Mouse (Mus musculus): ENCODE data around the gene Oxnad1. TPM values are rescaled to one million over a fixed set of nuclear protein-coding genes. Genes with fewer than 3 reads are reported as not detected.
"Not testable (repeated sequence)": the region's sequence is repeated elsewhere in the genome, so short reads cannot be mapped to it uniquely, and the experiment has no call there.

Oxnad1 gene
- polyA plus RNA-seq, 1 experiment from 2014 or later: 12.6 TPM

GRCm38 (mm10) chr14:32121920-32122315 lies 36.7 kb downstream of the Oxnad1 start:
- ATAC-seq (ENCODE audit: low FRiP score) (no peak), DNase-seq (ENCODE audit: low spot score) (peak; percentile 19)
- Histone ChIP-seq H3K9me3 (ENCODE audit: control insufficient read depth, low read length) (no peaks in the 10 kb centered on the region), H3K4me1 (replicated peaks; ENCODE audit: control insufficient read depth, insufficient read depth, low read length) (no peaks in the 10 kb centered on the region), H3K36me3 (ENCODE audit: control insufficient read depth, insufficient read depth, low read length) (no peaks in the 10 kb centered on the region), H3K4me2 (replicated peaks; ENCODE audit: low read depth, low read length) (no peak overlapping the region), H3K27me3 (ENCODE audit: control insufficient read depth, insufficient read depth, low read length) (no peaks in the 10 kb centered on the region), H3K4me3 (ENCODE audit: low read depth, low read length) (no peak overlapping the region), H3K9ac (ENCODE audit: low read depth, low read length) (no peak overlapping the region), H3K27ac (ENCODE audit: low read depth, low read length) (no peak overlapping the region)
- 58% methylated on average over 2 of the region's 2 CpGs for WGBS

GRCm38 (mm10) chr14:32124261-32124660 lies 39.1 kb downstream of the Oxnad1 start:
- ATAC-seq (ENCODE audit: low FRiP score) (no peak), DNase-seq (ENCODE audit: low spot score) (no peak)
- 68% methylated on average over 3 of the region's 3 CpGs for WGBS
- Histone ChIP-seq H3K4me2 (replicated peaks; ENCODE audit: low read depth, low read length) (no peak overlapping the region), H3K27me3 (ENCODE audit: control insufficient read depth, insufficient read depth, low read length) (no peaks in the 10 kb centered on the region), H3K4me1 (replicated peaks; ENCODE audit: control insufficient read depth, insufficient read depth, low read length) (no peaks in the 10 kb centered on the region), H3K9ac (ENCODE audit: low read depth, low read length) (no peak overlapping the region), H3K27ac (ENCODE audit: low read depth, low read length) (no peak overlapping the region), H3K9me3 (ENCODE audit: control insufficient read depth, low read length) (no peaks in the 10 kb centered on the region), H3K36me3 (ENCODE audit: control insufficient read depth, insufficient read depth, low read length) (no peaks in the 10 kb centered on the region), H3K4me3 (ENCODE audit: low read depth, low read length) (no peak overlapping the region)

- H3K4me1 ChIP-seq (replicated peaks; ENCODE audit: control insufficient read depth, insufficient read depth, low read length); H3K36me3 ChIP-seq (ENCODE audit: control insufficient read depth, insufficient read depth, low read length); H3K9me3 ChIP-seq (ENCODE audit: control insufficient read depth, low read length); H3K27ac ChIP-seq (ENCODE audit: low read depth, low read length); DNase-seq (ENCODE audit: low spot score); H3K4me2 ChIP-seq (replicated peaks; ENCODE audit: low read depth, low read length); H3K9ac ChIP-seq (ENCODE audit: low read depth, low read length); H3K4me3 ChIP-seq (ENCODE audit: low read depth, low read length); H3K27me3 ChIP-seq (ENCODE audit: control insufficient read depth, insufficient read depth, low read length); ATAC-seq (ENCODE audit: low FRiP score): not testable (repeated sequence)
- 85% methylated on average over 5 of the region's 5 CpGs for WGBS
Observed at GRCm38 (mm10) chr14:32125256-32125655, 40.1 kb downstream of the Oxnad1 start.

GRCm38 (mm10) chr14:32128409-32128808 lies 43.2 kb downstream of the Oxnad1 start:
- H3K9me3 ChIP-seq (ENCODE audit: control insufficient read depth, low read length): no peaks in the 10 kb centered on the region
- H3K36me3 ChIP-seq (ENCODE audit: control insufficient read depth, insufficient read depth, low read length): no peaks in the 10 kb centered on the region
- no peak overlapping the region for H3K4me2 ChIP-seq (replicated peaks; ENCODE audit: low read depth, low read length)
- 83% methylated on average over 5 of the region's 5 CpGs for WGBS
- DNase-seq (ENCODE audit: low spot score): no peak
- no peak overlapping the region for H3K9ac ChIP-seq (ENCODE audit: low read depth, low read length)
- H3K4me1 ChIP-seq (replicated peaks; ENCODE audit: control insufficient read depth, insufficient read depth, low read length): no peaks in the 10 kb centered on the region
- H3K27me3 ChIP-seq (ENCODE audit: control insufficient read depth, insufficient read depth, low read length): no peaks in the 10 kb centered on the region
- no peak for ATAC-seq (ENCODE audit: low FRiP score)
- no peak overlapping the region for H3K27ac ChIP-seq (ENCODE audit: low read depth, low read length)
- H3K4me3 ChIP-seq (ENCODE audit: low read depth, low read length): no peak overlapping the region

GRCm38 (mm10) chr14:32131836-32132235 lies 46.7 kb downstream of the Oxnad1 start:
- ATAC-seq (ENCODE audit: low FRiP score): no peak
- Histone ChIP-seq H3K36me3 (ENCODE audit: control insufficient read depth, insufficient read depth, low read length) (no peaks in the 10 kb centered on the region), H3K9ac (ENCODE audit: low read depth, low read length) (no peak overlapping the region), H3K27ac (ENCODE audit: low read depth, low read length) (no peak overlapping the region), H3K4me2 (replicated peaks; ENCODE audit: low read depth, low read length) (no peak overlapping the region), H3K4me1 (replicated peaks; ENCODE audit: control insufficient read depth, insufficient read depth, low read length) (no peaks in the 10 kb centered on the region), H3K27me3 (ENCODE audit: control insufficient read depth, insufficient read depth, low read length) (no peaks in the 10 kb centered on the region), H3K4me3 (ENCODE audit: low read depth, low read length) (no peak overlapping the region), H3K9me3 (ENCODE audit: control insufficient read depth, low read length) (no peaks in the 10 kb centered on the region)
- WGBS: 89% methylated on average over 4 of the region's 4 CpGs
- no peak for DNase-seq (ENCODE audit: low spot score)

GRCm38 (mm10) chr14:32134293-32134692 lies 49.1 kb downstream of the Oxnad1 start:
- WGBS: 90% methylated on average over 2 of the region's 2 CpGs
- no peak overlapping the region for H3K4me2 ChIP-seq (replicated peaks; ENCODE audit: low read depth, low read length)
- no peak overlapping the region for H3K4me3 ChIP-seq (ENCODE audit: low read depth, low read length)
- H3K9me3 ChIP-seq (ENCODE audit: control insufficient read depth, low read length): no peaks in the 10 kb centered on the region
- ATAC-seq (ENCODE audit: low FRiP score) (no peak), DNase-seq (ENCODE audit: low spot score) (no peak)
- no peaks in the 10 kb centered on the region for H3K27me3 ChIP-seq (ENCODE audit: control insufficient read depth, insufficient read depth, low read length)
- no peaks in the 10 kb centered on the region for H3K4me1 ChIP-seq (replicated peaks; ENCODE audit: control insufficient read depth, insufficient read depth, low read length)
- H3K27ac ChIP-seq (ENCODE audit: low read depth, low read length): no peak overlapping the region
- H3K9ac ChIP-seq (ENCODE audit: low read depth, low read length): no peak overlapping the region
- no peaks in the 10 kb centered on the region for H3K36me3 ChIP-seq (ENCODE audit: control insufficient read depth, insufficient read depth, low read length)

- not testable (repeated sequence) for H3K4me3 ChIP-seq (ENCODE audit: low read depth, low read length); H3K9me3 ChIP-seq (ENCODE audit: control insufficient read depth, low read length); H3K9ac ChIP-seq (ENCODE audit: low read depth, low read length); H3K27me3 ChIP-seq (ENCODE audit: control insufficient read depth, insufficient read depth, low read length); H3K27ac ChIP-seq (ENCODE audit: low read depth, low read length); ATAC-seq (ENCODE audit: low FRiP score); H3K4me1 ChIP-seq (replicated peaks; ENCODE audit: control insufficient read depth, insufficient read depth, low read length); DNase-seq (ENCODE audit: low spot score); H3K4me2 ChIP-seq (replicated peaks; ENCODE audit: low read depth, low read length); H3K36me3 ChIP-seq (ENCODE audit: control insufficient read depth, insufficient read depth, low read length)
- WGBS: 70% methylated on average over 3 of the region's 3 CpGs
Observed at GRCm38 (mm10) chr14:32136467-32136866, 51.3 kb downstream of the Oxnad1 start.

GRCm38 (mm10) chr14:32140359-32140965 lies 55.3 kb downstream of the Oxnad1 start:
- no peak overlapping the region for H3K27ac ChIP-seq (ENCODE audit: low read depth, low read length)
- DNase-seq (ENCODE audit: low spot score): no peak
- no peak overlapping the region for H3K4me3 ChIP-seq (ENCODE audit: low read depth, low read length)
- no peaks in the 10 kb centered on the region for H3K27me3 ChIP-seq (ENCODE audit: control insufficient read depth, insufficient read depth, low read length)
- H3K4me1 ChIP-seq (replicated peaks; ENCODE audit: control insufficient read depth, insufficient read depth, low read length): no peaks in the 10 kb centered on the region
- H3K4me2 ChIP-seq (replicated peaks; ENCODE audit: low read depth, low read length): no peak overlapping the region
- 73% methylated on average over 5 of the region's 5 CpGs for WGBS
- ATAC-seq (ENCODE audit: low FRiP score): no peak
- H3K36me3 ChIP-seq (ENCODE audit: control insufficient read depth, insufficient read depth, low read length): no peaks in the 10 kb centered on the region
- no peaks in the 10 kb centered on the region for H3K9me3 ChIP-seq (ENCODE audit: control insufficient read depth, low read length)
- no peak overlapping the region for H3K9ac ChIP-seq (ENCODE audit: low read depth, low read length)

GRCm38 (mm10) chr14:32141723-32142122 lies 56.5 kb downstream of the Oxnad1 start, which contains the start of gene Msmb:
Gene Msmb (plus strand): TSS chr14:32142023.
- WGBS: 91% methylated on average over 5 of the region's 5 CpGs

More at GRCm38 (mm10) chr14:32141723-32142122, 56.5 kb downstream of the Oxnad1 start, which contains the start of gene Msmb:
- no peak within 1 kb of the TSS for H3K9ac ChIP-seq (ENCODE audit: low read depth, low read length)
- no peak within 1 kb of the TSS for H3K27ac ChIP-seq (ENCODE audit: low read depth, low read length)
- DNase-seq (ENCODE audit: low spot score) (no peak), ATAC-seq (ENCODE audit: low FRiP score) (no peak)
- H3K4me2 ChIP-seq (replicated peaks; ENCODE audit: low read depth, low read length): no peak within 1 kb of the TSS
- no peaks in the 10 kb centered on the region for H3K27me3 ChIP-seq (ENCODE audit: control insufficient read depth, insufficient read depth, low read length)
- H3K36me3 ChIP-seq (ENCODE audit: control insufficient read depth, insufficient read depth, low read length): no peaks in the 10 kb centered on the region
- no peaks in the 10 kb centered on the region for H3K9me3 ChIP-seq (ENCODE audit: control insufficient read depth, low read length)
- H3K4me1 ChIP-seq (replicated peaks; ENCODE audit: control insufficient read depth, insufficient read depth, low read length): no peaks in the 10 kb centered on the region
- no peak within 1 kb of the TSS for H3K4me3 ChIP-seq (ENCODE audit: low read depth, low read length)
